Mouse (Mus musculus) neural tube, embryonic 15.5 days (tissue): ENCODE results near the gene Mcub. TPM values are rescaled to one million over a fixed set of nuclear protein-coding genes. Genes with fewer than 3 reads are reported as not detected.

Experiments used
- ATAC-seq: fragments of 200-750 bp; cut with Nextera tagmentation; 2 replicates; pipeline ENCODE4 v1.8.0; 2017; ENCODE audit warnings: mild to moderate bottlenecking, moderate TSS enrichment, moderate library complexity; ENCODE audit not compliant: low FRiP score
- H3K27ac ChIP-seq: fragments of 300-500 bp; sonication (generic); replicated peaks from 2 replicates; pipeline ENCODE4 v1.5.1; 2015; ENCODE audit warnings: mild to moderate bottlenecking, inconsistent platforms
- H3K27me3 ChIP-seq: fragments of 300-500 bp; sonication (generic); replicated peaks from 2 replicates; pipeline ENCODE4 v1.6.1; 2015; ENCODE audit warnings: inconsistent platforms
- H3K36me3 ChIP-seq: fragments of 300-500 bp; sonication (generic); 2 replicates; pipeline ENCODE4 v1.6.1; 2015; ENCODE audit warnings: inconsistent platforms
- H3K4me1 ChIP-seq: fragments of 300-500 bp; sonication (generic); 2 replicates; pipeline ENCODE4 v1.6.1; 2015; ENCODE audit warnings: inconsistent platforms
- H3K4me2 ChIP-seq: fragments of 300-500 bp; sonication (generic); 2 replicates; pipeline ENCODE4 v1.6.1; 2015; ENCODE audit warnings: inconsistent platforms, mild to moderate bottlenecking, moderate library complexity
- H3K4me3 ChIP-seq: fragments of 300-500 bp; sonication (generic); replicated peaks from 2 replicates; pipeline ENCODE4 v1.5.1; 2015; ENCODE audit warnings: mild to moderate bottlenecking, inconsistent platforms
- H3K9ac ChIP-seq: fragments of 300-500 bp; sonication (generic); replicated peaks from 2 replicates; pipeline ENCODE4 v1.6.1; 2015; ENCODE audit warnings: mild to moderate bottlenecking, inconsistent platforms
- H3K9me3 ChIP-seq: fragments of 300-500 bp; sonication (generic); replicated peaks from 2 replicates; pipeline ENCODE4 v1.6.1; 2016; ENCODE audit warnings: inconsistent platforms
- WGBS: fragments of 180-500 bp; shearing (Covaris S2); methylation state at CpG from one replicate; pipeline ENCODE4 v1.1.7; 2015; ENCODE audit warnings: mixed read lengths; 5-methylcytosine and 5-hydroxymethylcytosine counted together
- polyA plus RNA-seq: library from polyadenylated mRNA; unstranded; fragments of >200 nt; fragmentation: Nextera tagmentation; extraction: Ambion mirVana; gene quantifications from 2 replicates; pipeline ENCODE4 v1.2.1, GENCODE M21; 2015

Gene Mcub
- polyA plus RNA-seq, 1 experiment from 2014 or later: 8.2 TPM

GRCm38 (mm10) chr3:129886430-129886829 is 83.6 kb downstream of the Mcub start:
- ATAC-seq: no peak
- H3K4me1 ChIP-seq: no peaks in the 10 kb centered on the region
- WGBS: 90% methylated on average over 5 of the region's 5 CpGs
- no peaks in the 10 kb centered on the region for H3K9me3 ChIP-seq
- H3K4me3 ChIP-seq: no peak overlapping the region
- H3K9ac ChIP-seq: no peak overlapping the region
- no peaks in the 10 kb centered on the region for H3K27me3 ChIP-seq
- H3K36me3 ChIP-seq: peaks cover 13% of the 10 kb centered on the region
- no peak overlapping the region for H3K27ac ChIP-seq
- no peak overlapping the region for H3K4me2 ChIP-seq

DNA sequence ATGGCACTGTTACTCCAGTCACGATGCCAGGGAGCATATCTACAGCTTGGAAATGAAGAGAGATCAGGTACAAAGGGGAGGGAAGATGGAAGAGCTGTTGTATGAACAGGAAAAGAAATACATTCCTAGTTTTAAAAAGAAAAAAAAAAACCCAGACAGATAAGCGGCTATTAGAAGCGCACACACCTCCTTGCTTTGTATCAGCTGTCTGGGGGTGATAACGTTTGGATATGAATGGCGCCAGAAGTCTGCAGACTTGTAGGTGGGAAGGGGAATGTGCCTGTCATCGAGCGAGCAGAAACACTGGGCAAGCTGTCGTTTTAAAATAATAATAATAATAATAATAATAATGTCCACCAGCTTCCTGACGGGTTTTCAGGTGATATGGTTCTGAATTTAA is 84.4 kb downstream of the Mcub start:
- no peak overlapping the region for H3K4me3 ChIP-seq
- H3K4me1 ChIP-seq: no peaks in the 10 kb centered on the region
- no peaks in the 10 kb centered on the region for H3K27me3 ChIP-seq
- 92% methylated on average over 9 of the region's 9 CpGs for WGBS
- no peak overlapping the region for H3K4me2 ChIP-seq
- peaks cover 6% of the 10 kb centered on the region for H3K36me3 ChIP-seq
- no peak for ATAC-seq
- H3K9ac ChIP-seq: no peak overlapping the region
- H3K9me3 ChIP-seq: no peaks in the 10 kb centered on the region
- H3K27ac ChIP-seq: no peak overlapping the region

- H3K4me3 ChIP-seq: no peak overlapping the region
- peaks cover 14% of the 10 kb centered on the region for H3K4me1 ChIP-seq
- no peak overlapping the region for H3K27ac ChIP-seq
- no peak overlapping the region for H3K4me2 ChIP-seq
- no peaks in the 10 kb centered on the region for H3K36me3 ChIP-seq
- ATAC-seq: no peak
- 88% methylated on average over 8 of the region's 8 CpGs for WGBS
- H3K9me3 ChIP-seq: no peaks in the 10 kb centered on the region
- H3K27me3 ChIP-seq: no peaks in the 10 kb centered on the region
- no peak overlapping the region for H3K9ac ChIP-seq
Observed at GRCm38 (mm10) chr3:129880925-129881593, 88.9 kb downstream of the Mcub start.

GRCm38 (mm10) chr3:129879913-129880312 is 90.1 kb downstream of the Mcub start:
- Histone ChIP-seq H3K27ac (no peak overlapping the region), H3K9me3 (no peaks in the 10 kb centered on the region), H3K27me3 (no peaks in the 10 kb centered on the region), H3K4me2 (peak overlapping the region; percentile 96), H3K4me3 (0 out of 2 replicates have a peak overlapping the region, but pooled peaks have one; percentile 55), H3K36me3 (no peaks in the 10 kb centered on the region), H3K9ac (no peak overlapping the region), H3K4me1 (peaks cover 14% of the 10 kb centered on the region)
- WGBS: 71% methylated on average over 2 of the region's 2 CpGs
- ATAC-seq: no peak

DNA sequence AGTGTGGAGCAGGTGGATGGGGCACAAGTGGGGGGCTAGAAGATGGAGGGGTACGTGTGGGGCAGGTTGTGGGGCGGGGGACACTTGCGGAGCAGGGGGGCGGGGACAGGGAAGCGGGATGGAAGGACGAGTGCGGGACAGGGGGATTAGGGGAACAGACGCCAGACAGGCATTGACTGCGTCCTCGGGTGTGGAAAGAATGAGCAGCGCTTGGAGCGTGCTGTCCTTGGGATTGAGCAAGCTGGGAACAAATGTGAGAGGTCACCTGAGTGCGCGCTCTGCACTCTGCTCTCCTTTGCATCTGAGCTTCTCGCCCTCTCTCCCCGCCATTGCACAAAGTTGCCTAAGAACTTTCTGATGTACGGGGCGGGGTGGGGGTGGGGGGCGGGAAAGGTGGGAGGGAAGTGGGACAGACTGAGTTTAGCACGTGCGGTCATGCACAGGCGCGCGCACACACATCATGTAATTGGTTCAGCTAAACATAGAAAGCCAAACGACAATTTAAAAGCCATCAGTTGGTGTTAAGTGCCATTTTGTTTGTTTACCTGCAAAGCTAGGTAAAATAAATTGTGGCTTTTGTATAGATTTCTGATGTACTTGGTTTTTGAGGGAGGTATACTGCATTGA is 90.8 kb downstream of the Mcub start:
- ATAC-seq: peak; percentile 59
- WGBS: 2% methylated on average over 24 of the region's 25 CpGs
- Histone ChIP-seq H3K9me3 (no peaks in the 10 kb centered on the region), H3K27ac (peak overlapping the region; percentile 85), H3K27me3 (no peaks in the 10 kb centered on the region), H3K4me1 (peaks cover 14% of the 10 kb centered on the region), H3K4me3 (peak overlapping the region; percentile 55), H3K4me2 (peak overlapping the region; percentile 96), H3K9ac (peak overlapping the region; percentile 76), H3K36me3 (no peaks in the 10 kb centered on the region)

GRCm38 (mm10) chr3:129878405-129879021 is 91.5 kb downstream of the Mcub start, which contains the start of gene Pla2g12a:
Gene Pla2g12a (plus strand): TSS chr3:129878606.
- Histone ChIP-seq H3K27ac (peak within 1 kb of the TSS; percentile 85), H3K9me3 (no peaks in the 10 kb centered on the region), H3K27me3 (no peaks in the 10 kb centered on the region), H3K4me3 (peak within 1 kb of the TSS; percentile 55), H3K4me2 (peak within 1 kb of the TSS; percentile 96), H3K36me3 (no peaks in the 10 kb centered on the region), H3K4me1 (peaks cover 14% of the 10 kb centered on the region), H3K9ac (peak within 1 kb of the TSS; percentile 76)
- peak; percentile 96 for ATAC-seq
- WGBS: under 1% methylated on average over 61 of the region's 66 CpGs

DNA sequence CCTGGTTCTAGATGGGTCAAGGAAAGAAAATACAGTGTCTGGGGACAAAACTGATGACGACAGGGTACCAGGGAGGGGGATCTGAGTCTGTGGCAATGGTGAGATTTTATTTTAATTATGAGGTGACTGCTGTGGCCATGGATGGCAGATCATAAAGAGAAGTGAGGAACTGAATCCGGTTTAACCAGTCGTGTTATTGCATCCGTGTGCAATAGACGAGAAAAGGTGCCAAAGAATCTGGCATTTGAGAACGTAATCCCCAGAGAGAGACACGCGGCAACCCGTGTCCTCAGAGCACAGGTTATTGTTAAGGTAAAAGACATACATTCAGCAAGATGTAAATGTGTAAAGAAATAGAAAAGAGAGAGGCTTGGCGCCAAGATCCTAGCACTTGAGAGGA is 92.7 kb downstream of the Mcub start:
- no peak overlapping the region for H3K27ac ChIP-seq
- no peak overlapping the region for H3K4me3 ChIP-seq
- 93% methylated on average over 10 of the region's 10 CpGs for WGBS
- no peak overlapping the region for H3K9ac ChIP-seq
- H3K4me1 ChIP-seq: peaks cover 14% of the 10 kb centered on the region
- H3K4me2 ChIP-seq: no peak overlapping the region
- H3K36me3 ChIP-seq: no peaks in the 10 kb centered on the region
- no peaks in the 10 kb centered on the region for H3K9me3 ChIP-seq
- H3K27me3 ChIP-seq: no peaks in the 10 kb centered on the region
- no peak for ATAC-seq

Other genes starting within 250 kb of the Mcub start
- gene Egf, start 214.9 kb downstream of the Mcub start, polyA plus RNA-seq: 1.6 TPM in 2 replicates
- gene Lrit3, start 166.2 kb downstream of the Mcub start, polyA plus RNA-seq: not detected in 2 replicates
- gene Rrh, start 147.6 kb downstream of the Mcub start, polyA plus RNA-seq: 0.14 TPM in 1 of 2 replicates, not detected in the other
- gene Gar1, start 138.8 kb downstream of the Mcub start, polyA plus RNA-seq: 45.1 and 55.5 TPM in 2 replicates
- gene Cfi, start 134.3 kb downstream of the Mcub start, polyA plus RNA-seq: 0.73 and 1.1 TPM in 2 replicates
- 37.5 and 43.4 TPM in 2 replicates for gene Pla2g12a, start 91.6 kb downstream of the Mcub start, polyA plus RNA-seq
- gene Casp6, start 68.8 kb downstream of the Mcub start, polyA plus RNA-seq: 20.3 and 41.2 TPM in 2 replicates
- 30.4 and 32.8 TPM in 2 replicates for gene Sec24b, start 91.3 kb upstream of the Mcub start, polyA plus RNA-seq
- gene Col25a1, start 161.3 kb upstream of the Mcub start, polyA plus RNA-seq: 5.2 and 6.9 TPM in 2 replicates